Mouse (Mus musculus): ENCODE data around the gene Gna15.

Gene Gna15

GRCm38 (mm10) chr10:81525017-81525694, 1.1 kb upstream of the Gna15 start:
- no peak for DNase-seq (ENCODE audit: extremely low read depth, low read depth, low spot score)

GRCm38 (mm10) chr10:81523570-81523969, 455 bp downstream of the Gna15 start:
- no peak for DNase-seq (ENCODE audit: extremely low read depth, low read depth, low spot score)

GRCm38 (mm10) chr10:81523142-81523541, 883 bp downstream of the Gna15 start:
- no peak for DNase-seq (ENCODE audit: extremely low read depth, low read depth, low spot score)

GRCm38 (mm10) chr10:81519978-81520365, 4.1 kb downstream of the Gna15 start:
- no peak for DNase-seq (ENCODE audit: extremely low read depth, low read depth, low spot score)

GRCm38 (mm10) chr10:81519227-81519977, 4.6 kb downstream of the Gna15 start:
- no peak for DNase-seq (ENCODE audit: extremely low read depth, low read depth, low spot score)

GRCm38 (mm10) chr10:81518546-81518945, 5.5 kb downstream of the Gna15 start:
- no peak for DNase-seq (ENCODE audit: extremely low read depth, low read depth, low spot score)

- no peak for DNase-seq (ENCODE audit: extremely low read depth, low read depth, low spot score)
Observed at GRCm38 (mm10) chr10:81517227-81517626, 6.8 kb downstream of the Gna15 start.

- no peak for DNase-seq (ENCODE audit: extremely low read depth, low read depth, low spot score)
Observed at GRCm38 (mm10) chr10:81513798-81514197, 10.2 kb downstream of the Gna15 start.

- no peak for DNase-seq (ENCODE audit: extremely low read depth, low read depth, low spot score)
Observed at GRCm38 (mm10) chr10:81510246-81510810, 13.7 kb downstream of the Gna15 start.

GRCm38 (mm10) chr10:81507691-81508489, 16.1 kb downstream of the Gna15 start:
- no peak for DNase-seq (ENCODE audit: extremely low read depth, low read depth, low spot score)

- no peak for DNase-seq (ENCODE audit: extremely low read depth, low read depth, low spot score)
Observed at GRCm38 (mm10) chr10:81507095-81507494, 16.9 kb downstream of the Gna15 start.

- DNase-seq (ENCODE audit: extremely low read depth, low read depth, low spot score) = no peak
Observed at GRCm38 (mm10) chr10:81505016-81505664, 18.9 kb downstream of the Gna15 start.

- DNase-seq (ENCODE audit: extremely low read depth, low read depth, low spot score) = no peak
Observed at GRCm38 (mm10) chr10:81502658-81503057, 21.4 kb downstream of the Gna15 start.

GRCm38 (mm10) chr10:81501863-81502262, 22.2 kb downstream of the Gna15 start:
- no peak for DNase-seq (ENCODE audit: extremely low read depth, low read depth, low spot score)

GRCm38 (mm10) chr10:81500032-81500431, 24.0 kb downstream of the Gna15 start, which contains the start of gene S1pr4:
Gene S1pr4, minus strand, starts transcription at chr10:81500132.
- DNase-seq (ENCODE audit: extremely low read depth, low read depth, low spot score) = no peak

GRCm38 (mm10) chr10:81499250-81499901, 24.6 kb downstream of the Gna15 start:
- no peak for DNase-seq (ENCODE audit: extremely low read depth, low read depth, low spot score)

- no peak for DNase-seq (ENCODE audit: extremely low read depth, low read depth, low spot score)
Observed at GRCm38 (mm10) chr10:81498316-81499249, 25.4 kb downstream of the Gna15 start.

- DNase-seq (ENCODE audit: extremely low read depth, low read depth, low spot score) = no peak
Observed at GRCm38 (mm10) chr10:81497401-81498270, 26.4 kb downstream of the Gna15 start.
